Mouse (Mus musculus) lung, postnatal 0 days (tissue): ENCODE results near the gene Cdc14b.

ENCODE experiments used
- CTCF ChIP-seq: IDR thresholded peaks from 2 replicates; pipeline ENCODE4 v1.5.1; 2016; ENCODE audit warnings: antibody characterized with exemption, mild to moderate bottlenecking
- EP300 ChIP-seq: IDR thresholded peaks from 2 replicates; pipeline ENCODE4 v1.6.1; 2016; ENCODE audit warnings: antibody characterized with exemption, mild to moderate bottlenecking, control low read depth

DNA sequence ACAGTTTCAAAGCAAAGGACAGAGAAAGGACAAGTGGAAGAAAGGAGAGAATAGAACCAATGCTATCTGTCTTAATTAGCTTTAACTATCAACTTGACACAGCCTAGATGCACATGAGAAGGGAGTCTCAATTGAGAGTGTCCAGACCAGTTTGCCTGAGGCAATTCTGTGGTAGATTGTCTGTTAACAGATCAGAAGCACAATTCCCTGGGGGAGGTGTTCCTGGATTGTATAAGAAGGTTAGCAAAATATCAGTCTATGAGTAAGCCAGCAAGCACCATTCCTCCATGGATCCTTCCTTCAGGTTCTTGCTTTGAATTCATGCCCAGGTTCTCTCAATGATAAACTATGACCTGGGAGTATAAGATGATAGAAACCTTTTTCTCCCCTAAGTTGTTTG, 118.1 kb downstream of the Cdc14b start:
- TF ChIP-seq CTCF, result no peak
- no peak for TF ChIP-seq EP300
